Comparison of ENCODE assay signal across 18 mouse cellular contexts in the genomic region with DNA sequence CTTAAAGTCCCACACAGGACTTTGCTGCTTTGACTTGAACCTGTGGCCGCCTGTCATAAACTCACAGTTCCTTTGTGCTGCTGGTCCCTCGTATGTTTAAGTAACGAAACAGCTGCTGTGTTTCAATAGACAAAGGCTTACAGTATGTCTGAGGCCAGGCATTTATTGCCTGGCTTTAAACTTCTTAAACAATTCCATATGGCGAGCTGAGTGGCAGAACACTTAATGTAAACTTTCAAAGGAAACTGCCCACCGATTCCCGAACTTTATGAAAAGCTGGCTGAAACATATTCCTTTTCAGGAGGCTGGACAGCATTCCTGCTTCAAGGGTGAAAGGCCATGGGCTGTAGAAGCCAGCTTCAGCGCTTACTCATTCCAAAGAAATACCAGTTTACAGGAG. TPM values are rescaled to one million over a fixed set of nuclear protein-coding genes. Genes with fewer than 3 reads are reported as not detected.
DNase-seq lines count a peak whose midpoint lies in the region; ATAC-seq lines count a peak whose summit lies in the region.
"Had no signal": no experiment of that assay in that cellular context is flagged by ENCODE, and none has a peak within 500 bp of the region (broad histone marks: within the 10 kb centered on the region; RNA-seq: fewer than 3 reads in every experiment).

No protein-coding gene starts in this region.

- H3K27ac ChIP-seq in kidney, embryonic 16.5 days (ENCODE audit: low read length): peak overlapping the region; percentile 88
- H3K27ac ChIP-seq in embryonic facial prominence, embryonic 14.5 days (replicated peaks; ENCODE audit: low read depth, low read length): peak overlapping the region; percentile 97
- peak overlapping the region; percentile 72 for H3K27ac ChIP-seq in neural tube, embryonic 11.5 days (ENCODE audit: low read depth, low read length)
- H3K27ac ChIP-seq: macrophage had no signal

- intact Hi-C loops in left cerebral cortex, postnatal 25 days (cut with DNase I): no loop called here

- peak; percentile 68 for ATAC-seq in kidney, embryonic 16.5 days (ENCODE audit: low FRiP score, low TSS enrichment)
- ATAC-seq in embryonic facial prominence, embryonic 14.5 days (ENCODE audit: low read depth): peak; percentile 53
- no peak for ATAC-seq in neural tube, embryonic 11.5 days (ENCODE audit: insufficient read depth, low FRiP score, low TSS enrichment)
- ATAC-seq: forebrain, embryonic 16.5 days; Patski had no signal

- H3K4me1 ChIP-seq in kidney, embryonic 16.5 days (ENCODE audit: insufficient read depth, low read length): peaks cover 64% of the 10 kb centered on the region
- H3K4me1 ChIP-seq in embryonic facial prominence, embryonic 14.5 days (ENCODE audit: control insufficient read depth, insufficient read depth, low read length): peaks cover 86% of the 10 kb centered on the region
- H3K4me1 ChIP-seq in neural tube, embryonic 11.5 days (ENCODE audit: control insufficient read depth, insufficient read depth, low read length): peaks cover 4% of the 10 kb centered on the region; the same call in 1 of the 2 replicates

- H3K27me3 ChIP-seq in kidney, embryonic 16.5 days (ENCODE audit: insufficient read depth, low read length): no peaks in the 10 kb centered on the region
- no peaks in the 10 kb centered on the region for H3K27me3 ChIP-seq in embryonic facial prominence, embryonic 14.5 days (replicated peaks; ENCODE audit: control insufficient read depth, insufficient read depth, low read length)
- no peaks in the 10 kb centered on the region for H3K27me3 ChIP-seq in neural tube, embryonic 11.5 days (ENCODE audit: control insufficient read depth, insufficient read depth, low read length)
- H3K27me3 ChIP-seq: Patski had no signal

- H3K4me3 ChIP-seq in kidney, embryonic 16.5 days (ENCODE audit: low read length): no peak overlapping the region
- no peak overlapping the region for H3K4me3 ChIP-seq in embryonic facial prominence, embryonic 14.5 days (ENCODE audit: low read depth, low read length)
- H3K4me3 ChIP-seq in neural tube, embryonic 11.5 days (ENCODE audit: low read depth, low read length): no peak overlapping the region

- no peaks in the 10 kb centered on the region for H3K9me3 ChIP-seq in kidney, embryonic 16.5 days (ENCODE audit: low read length)
- H3K9me3 ChIP-seq in embryonic facial prominence, embryonic 14.5 days (ENCODE audit: control insufficient read depth, low read length): no peaks in the 10 kb centered on the region
- H3K9me3 ChIP-seq in neural tube, embryonic 11.5 days (ENCODE audit: control insufficient read depth, low read length): no peaks in the 10 kb centered on the region

- DNase-seq in heart, adult 11 months: peak; percentile 79
- no peak for DNase-seq in heart, adult 9 months (ENCODE audit: low spot score in 2 of 2)
- no peak for DNase-seq in kidney, postnatal 4 days
- DNase-seq in embryonic facial prominence, embryonic 14.5 days (ENCODE audit: low spot score): peak; percentile 92
- DNase-seq in neural tube, embryonic 11.5 days (ENCODE audit: low spot score): no peak
- no peak for DNase-seq in thymus, postnatal 4 days
- DNase-seq in left cerebral cortex, postnatal 25 days (ENCODE audit: low spot score in 2 of 2): no peak
- DNase-seq: adrenal gland, postnatal 36 days; cerebellum, adult 8-10 months; kidney, postnatal 36 days; retina, postnatal 1 day had no signal

- 0 out of 2 replicates have a peak overlapping the region, but pooled peaks have one; percentile 10 for H3K4me2 ChIP-seq in kidney, embryonic 16.5 days (replicated peaks; ENCODE audit: low read depth, low read length)
- peak overlapping the region; percentile 8 for H3K4me2 ChIP-seq in embryonic facial prominence, embryonic 14.5 days (ENCODE audit: low read depth, low read length)
- no peak overlapping the region for H3K4me2 ChIP-seq in neural tube, embryonic 11.5 days (ENCODE audit: low read depth)

- 22% methylated on average over 7 of the region's 7 CpGs for WGBS in kidney, embryonic 16.5 days
- WGBS in embryonic facial prominence, embryonic 14.5 days: 14% methylated on average over 7 of the region's 7 CpGs
- 36% methylated on average over 7 of the region's 7 CpGs for WGBS in neural tube, embryonic 11.5 days

- no peaks in the 10 kb centered on the region for H3K36me3 ChIP-seq in kidney, embryonic 16.5 days (ENCODE audit: insufficient read depth, low read length)
- H3K36me3 ChIP-seq in embryonic facial prominence, embryonic 14.5 days (ENCODE audit: control insufficient read depth, insufficient read depth, low read length): no peaks in the 10 kb centered on the region
- H3K36me3 ChIP-seq in neural tube, embryonic 11.5 days (ENCODE audit: control insufficient read depth, insufficient read depth, low read length): no peaks in the 10 kb centered on the region

- no peak overlapping the region for H3K9ac ChIP-seq in kidney, embryonic 16.5 days (replicated peaks; ENCODE audit: low read length)
- H3K9ac ChIP-seq in embryonic facial prominence, embryonic 14.5 days (ENCODE audit: low read depth, low read length): peak overlapping the region; percentile 45; the same call in 1 of the 2 replicates
- H3K9ac ChIP-seq in neural tube, embryonic 11.5 days (ENCODE audit: low read length): no peak overlapping the region

RNA-seq across cellular contexts. Expression of a gene that starts 37.5 kb away (rescaled TPM):
- polyA plus RNA-seq in kidney, embryonic 16.5 days (2015; fragmentation: Nextera tagmentation; extraction: Ambion mirVana): not detected in 2 replicates
- not detected in 2 replicates for polyA plus RNA-seq in embryonic facial prominence, embryonic 14.5 days (2014; fragmentation: Nextera tagmentation; extraction: Ambion mirVana)
- not detected in 2 replicates for polyA plus RNA-seq in neural tube, embryonic 11.5 days (2014; fragmentation: Nextera tagmentation; extraction: Ambion mirVana)
- total RNA-seq in left cerebral cortex, postnatal 25 days (2021): not detected
- total RNA-seq: adrenal gland, postnatal 36 days; granulocyte monocyte progenitor cell, adult 5-6 weeks; left cerebral cortex, postnatal 36 days had no signal
- polyA plus RNA-seq: C2C12; forebrain, embryonic 16.5 days; macrophage; Patski had no signal

RNA-seq across cellular contexts. Expression of a gene that starts 48.0 kb away (rescaled TPM):
- polyA plus RNA-seq in kidney, embryonic 16.5 days (2015; fragmentation: Nextera tagmentation; extraction: Ambion mirVana): 42.5 and 46.7 TPM in 2 replicates
- polyA plus RNA-seq in embryonic facial prominence, embryonic 14.5 days (2014; fragmentation: Nextera tagmentation; extraction: Ambion mirVana): 40.8 and 45.8 TPM in 2 replicates
- polyA plus RNA-seq in neural tube, embryonic 11.5 days (2014; fragmentation: Nextera tagmentation; extraction: Ambion mirVana): 34.7 and 38.4 TPM in 2 replicates
- 10 to 100 TPM; 15.4 to 16.6 TPM for total RNA-seq in left cerebral cortex, postnatal 25 days (2021)

Comparison
In these comparisons a context has a peak if more than half of its experiments do, and no peak if none do; other contexts are left out.
1. DNase-seq: peak in heart, adult 11 months (single experiment) and embryonic facial prominence, embryonic 14.5 days (single experiment); none in heart, adult 9 months (0 of 2), kidney, postnatal 4 days (0 of 2), neural tube, embryonic 11.5 days (single experiment), thymus, postnatal 4 days (single experiment) and left cerebral cortex, postnatal 25 days (0 of 2).
2. Peak in every context shown above with its lines, with median percentiles within 50 percentile points of each other: H3K27ac ChIP-seq.